Mouse (Mus musculus) heart, adult 2 months (tissue): ENCODE results near the gene Als2cr12. TPM values are rescaled to one million over a fixed set of nuclear protein-coding genes. Genes with fewer than 3 reads are reported as not detected.
A peak's percentile ranks its signal among the peaks of the same experiment; 100 is the strongest.

ENCODE experiments used
- DNase-seq, 2 experiments: peaks; one replicate each; pipeline ENCODE4 v3.0.0; 2021
- H3K27ac ChIP-seq: fragments of 200-600 bp; 2 replicates; pipeline ENCODE4 v1.8.1; 2022
- H3K27me3 ChIP-seq: fragments of 200-500 bp; 2 replicates; pipeline ENCODE4 v1.6.1; 2012; ENCODE audit warnings: mild to moderate bottlenecking, low read length, inconsistent platforms, mixed read lengths; ENCODE audit not compliant: control insufficient read depth, insufficient read depth
- H3K36me3 ChIP-seq: fragments of 200-500 bp; 2 replicates; pipeline ENCODE4 v1.6.1; 2012; ENCODE audit warnings: low read length, inconsistent platforms; ENCODE audit not compliant: control insufficient read depth, insufficient read depth
- H3K4me1 ChIP-seq: fragments of 200-500 bp; 2 replicates; pipeline ENCODE4 v1.6.1; 2011; ENCODE audit warnings: low read length; ENCODE audit not compliant: control insufficient read depth, insufficient read depth
- H3K4me3 ChIP-seq: fragments of 200-600 bp; 2 replicates; pipeline ENCODE4 v1.8.1; 2022
- H3K79me2 ChIP-seq: fragments of 200-500 bp; replicated peaks from 2 replicates; pipeline ENCODE4 v1.6.1; 2012; ENCODE audit warnings: mild to moderate bottlenecking, inconsistent platforms, low read length, moderate library complexity, mixed read lengths; ENCODE audit not compliant: control insufficient read depth, insufficient read depth
- H3K9ac ChIP-seq: fragments of 200-500 bp; 2 replicates; pipeline ENCODE4 v1.6.1; 2012; ENCODE audit warnings: low read depth, mild to moderate bottlenecking, control low read depth, inconsistent platforms, low read length, mixed read lengths
- CTCF ChIP-seq: fragments of 200-600 bp; IDR thresholded peaks from 2 replicates; pipeline ENCODE4 v1.8.1; 2022; ENCODE audit warnings: antibody characterized with exemption, mild to moderate bottlenecking, moderate library complexity
- EP300 ChIP-seq: fragments of 200-500 bp; IDR thresholded peaks from 2 replicates; pipeline ENCODE4 v1.6.1; 2011; ENCODE audit warnings: low read depth, low read length, control low read depth; ENCODE audit not compliant: insufficient read depth
- POLR2A ChIP-seq: fragments of 200-500 bp; IDR thresholded peaks from 2 replicates; pipeline ENCODE4 v1.6.1; 2011; ENCODE audit warnings: mild to moderate bottlenecking, low read depth, low read length, control low read depth; ENCODE audit not compliant: insufficient read depth
- WGBS: fragments of 180-500 bp; shearing (Covaris S2); methylation state at CpG from one replicate; pipeline ENCODE4 v1.1.7; 2018; 5-methylcytosine and 5-hydroxymethylcytosine counted together
- intact Hi-C: fragments of 180-260 bp; cut with DNase I; formaldehyde crosslinking; loops from one replicate; pipeline ENCODE4 v1.15.1; 2025
- polyA plus RNA-seq: library from polyadenylated mRNA; depleted of rRNA; stranded (reverse); fragments of >200 nt; gene quantifications from 2 replicates; pipeline ENCODE4 v1.2.3, GENCODE M21; 2012
- total RNA-seq, 2 experiments: library from RNA; stranded (reverse); gene quantifications; 2 replicates each; pipeline ENCODE4 v1.2.3; 2021

Als2cr12 gene
- total and polyA plus RNA-seq, 3 experiments: 0.49 TPM; not detected in 2

DNA sequence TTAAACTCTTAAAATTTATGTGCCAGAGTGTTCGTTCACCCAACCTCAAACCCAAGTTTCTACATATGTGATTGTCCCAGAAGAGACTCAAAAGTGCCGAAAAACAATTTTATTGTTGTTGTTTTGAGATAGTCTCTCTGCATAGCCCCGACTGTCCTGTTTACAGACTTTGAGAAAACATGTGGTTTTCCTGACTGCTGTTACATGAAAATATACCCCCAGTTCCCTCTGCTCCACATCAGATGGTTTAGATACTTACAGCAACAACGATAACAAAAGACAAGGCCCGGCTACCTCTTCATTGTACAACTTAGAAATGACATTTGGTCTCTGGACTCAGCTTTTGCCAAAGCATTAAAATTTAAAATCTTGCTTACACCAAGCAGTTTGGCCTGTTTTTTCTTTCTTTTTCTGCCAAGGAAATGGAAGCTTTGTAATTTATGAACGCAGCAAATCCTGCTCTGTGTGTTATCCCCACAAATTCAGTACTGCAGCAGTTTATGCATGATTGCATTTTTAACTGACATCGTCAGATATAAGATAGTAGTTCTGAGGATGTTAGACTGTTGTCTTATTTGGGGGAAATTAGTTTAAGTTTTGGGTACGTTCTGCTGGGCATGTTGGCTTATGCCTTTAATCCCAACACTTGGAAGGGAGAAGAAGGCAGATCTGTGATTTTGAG is 21.9 kb upstream of the Als2cr12 start:
- no peak overlapping the region for H3K9ac ChIP-seq
- 87% methylated on average over 8 of the region's 8 CpGs for whole genome bisulfite sequencing
- H3K27me3 ChIP-seq: no peaks in the 10 kb centered on the region
- no peak overlapping the region for H3K4me3 ChIP-seq
- no peaks in the 10 kb centered on the region for H3K79me2 ChIP-seq
- H3K36me3 ChIP-seq: peaks cover 59% of the 10 kb centered on the region
- intact Hi-C loops: no loop called here
- no peak for TF ChIP-seq POLR2A
- TF ChIP-seq EP300: no peak
- no peak for TF ChIP-seq CTCF
- no peak for DNase-seq
- H3K4me1 ChIP-seq: peaks cover 20% of the 10 kb centered on the region
- no peak overlapping the region for H3K27ac ChIP-seq

DNA sequence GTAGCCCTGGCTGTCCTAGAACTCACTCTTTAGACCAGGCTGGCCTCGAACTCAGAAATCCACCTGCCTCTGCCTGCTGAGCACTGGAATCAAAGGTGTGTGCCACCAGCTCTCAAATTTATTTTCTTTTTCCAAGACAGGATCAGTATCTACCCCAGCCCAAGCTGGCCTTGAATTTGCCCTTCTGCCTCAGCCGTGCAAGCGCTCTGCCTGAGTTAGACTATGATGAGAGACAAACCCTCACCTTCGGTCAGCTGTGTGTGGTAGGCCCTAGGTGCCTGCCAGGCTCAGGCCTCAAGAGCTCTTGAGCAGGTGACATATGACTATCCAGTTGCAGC is 21.1 kb upstream of the Als2cr12 start:
- peaks cover 14% of the 10 kb centered on the region for H3K4me1 ChIP-seq
- intact Hi-C loops: no loop called here
- H3K9ac ChIP-seq: no peak overlapping the region
- peak overlapping the region; percentile 56; the same call in 1 of the 2 replicates for H3K27ac ChIP-seq
- no peak for DNase-seq
- no peaks in the 10 kb centered on the region for H3K27me3 ChIP-seq
- H3K36me3 ChIP-seq: peaks cover 52% of the 10 kb centered on the region
- TF ChIP-seq POLR2A (no peak), CTCF (no peak), EP300 (no peak)
- WGBS: 82% methylated on average over 4 of the region's 4 CpGs
- H3K4me3 ChIP-seq: no peak overlapping the region
- no peaks in the 10 kb centered on the region for H3K79me2 ChIP-seq

DNA sequence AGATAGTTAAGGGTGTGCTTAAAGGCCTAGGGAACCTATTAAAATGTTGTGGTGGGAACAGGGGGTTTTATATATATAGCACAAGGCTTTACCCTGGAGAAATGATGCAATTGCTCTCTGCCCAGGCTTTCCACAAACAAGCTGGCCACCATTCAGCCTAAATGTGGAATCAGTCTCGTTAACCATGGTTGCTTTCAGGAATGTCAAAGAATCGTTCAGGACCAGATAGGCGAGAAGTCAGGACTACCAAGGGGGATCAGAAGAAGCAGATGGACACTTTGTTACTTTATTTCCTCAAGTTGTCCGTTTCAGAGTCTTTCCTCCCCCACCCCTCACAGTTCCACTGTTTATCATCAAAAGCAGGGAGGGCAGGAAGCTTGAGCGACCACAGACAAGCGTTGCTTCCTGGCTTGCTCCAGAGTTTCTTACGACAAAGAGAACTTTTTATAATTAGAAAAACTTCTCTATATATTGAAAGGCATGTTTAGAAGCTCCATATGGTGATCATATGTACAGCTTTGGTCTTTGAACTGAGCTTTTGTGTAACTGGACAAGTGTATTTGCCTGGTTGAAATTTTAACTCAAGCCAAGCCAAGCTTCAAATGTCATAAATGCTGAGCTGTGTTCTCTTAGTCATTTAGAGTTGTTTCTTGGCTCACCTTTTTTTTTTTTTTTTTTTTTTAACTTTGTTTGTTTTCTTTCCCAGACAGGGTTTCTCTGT is 20.5 kb upstream of the Als2cr12 start:
- WGBS: 15% methylated on average over 7 of the region's 7 CpGs
- Histone ChIP-seq H3K9ac (peak overlapping the region; percentile 41), H3K27me3 (no peaks in the 10 kb centered on the region), H3K4me3 (peak overlapping the region; percentile 22; the same call in 1 of the 2 replicates), H3K79me2 (no peaks in the 10 kb centered on the region), H3K36me3 (peaks cover 47% of the 10 kb centered on the region), H3K4me1 (peaks cover 12% of the 10 kb centered on the region), H3K27ac (peak overlapping the region; percentile 56)
- no peak for DNase-seq
- TF ChIP-seq POLR2A (0 out of 2 replicates have a peak, but pooled peaks have one; percentile 19), CTCF (no peak), EP300 (no peak)
- intact Hi-C loops: no loop called here

DNA sequence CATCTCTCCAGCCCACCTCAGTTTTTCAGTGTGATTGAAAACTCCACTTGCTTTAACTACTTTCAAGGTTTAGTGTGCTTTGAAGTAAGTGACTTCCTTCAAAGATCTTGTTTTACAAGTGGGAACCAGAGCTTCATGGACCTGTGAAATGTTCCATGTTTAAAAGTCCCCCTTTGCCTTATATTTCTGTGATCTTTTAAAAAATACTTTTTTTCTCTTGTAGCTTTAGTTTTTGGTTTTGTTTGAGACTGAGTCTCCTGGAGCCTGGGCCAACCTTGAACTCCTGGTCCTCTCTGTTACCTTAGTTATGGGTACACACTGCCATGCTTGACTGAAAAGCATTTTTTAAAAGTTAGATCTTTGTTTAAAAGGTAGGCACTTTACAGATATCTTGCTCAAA is 19.7 kb upstream of the Als2cr12 start:
- Histone ChIP-seq H3K27ac (peak overlapping the region; percentile 56), H3K79me2 (no peaks in the 10 kb centered on the region), H3K27me3 (no peaks in the 10 kb centered on the region), H3K4me3 (no peak overlapping the region), H3K9ac (no peak overlapping the region), H3K36me3 (peaks cover 46% of the 10 kb centered on the region), H3K4me1 (peaks cover 12% of the 10 kb centered on the region)
- no peak for DNase-seq
- intact Hi-C loops: no loop called here
- TF ChIP-seq EP300 (no peak), POLR2A (no peak), CTCF (no peak)

DNA sequence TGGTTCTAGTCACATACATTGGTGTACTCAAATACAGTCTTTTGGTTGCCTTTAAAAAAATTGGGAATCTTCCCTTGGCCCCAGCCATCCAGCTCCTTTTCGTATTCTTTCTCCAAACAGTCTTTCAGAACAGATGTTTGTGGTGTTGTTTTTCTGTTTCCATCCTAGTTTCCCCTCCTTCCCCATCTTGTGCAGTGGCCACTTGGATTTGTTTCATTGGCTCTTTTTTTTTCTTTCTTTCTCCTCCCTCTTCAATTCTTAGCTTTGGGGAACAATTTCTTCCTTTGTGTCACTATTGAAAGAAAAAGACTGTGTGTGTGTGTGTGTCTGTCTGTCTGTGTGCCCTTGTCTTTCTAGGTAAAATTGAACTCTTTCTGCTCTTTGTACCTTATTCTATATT is 18.6 kb upstream of the Als2cr12 start:
- Histone ChIP-seq H3K9ac (peak overlapping the region; percentile 28; the same call in 1 of the 2 replicates), H3K4me1 (peaks cover 9% of the 10 kb centered on the region), H3K36me3 (peaks cover 43% of the 10 kb centered on the region), H3K4me3 (peak overlapping the region; percentile 88), H3K27ac (peak overlapping the region; percentile 96), H3K79me2 (no peaks in the 10 kb centered on the region), H3K27me3 (no peaks in the 10 kb centered on the region)
- intact Hi-C loops: loop anchor here (5.0 kb wide), 2 partner anchors 127 to 258 kb away; partner anchors contain the start of genes Fam126b, Ndufb3, Stradb and Trak2
- no peak for TF ChIP-seq EP300
- no peak for TF ChIP-seq POLR2A
- 6% methylated on average over 1 of the region's 1 CpGs for WGBS
- no peak for DNase-seq

DNA sequence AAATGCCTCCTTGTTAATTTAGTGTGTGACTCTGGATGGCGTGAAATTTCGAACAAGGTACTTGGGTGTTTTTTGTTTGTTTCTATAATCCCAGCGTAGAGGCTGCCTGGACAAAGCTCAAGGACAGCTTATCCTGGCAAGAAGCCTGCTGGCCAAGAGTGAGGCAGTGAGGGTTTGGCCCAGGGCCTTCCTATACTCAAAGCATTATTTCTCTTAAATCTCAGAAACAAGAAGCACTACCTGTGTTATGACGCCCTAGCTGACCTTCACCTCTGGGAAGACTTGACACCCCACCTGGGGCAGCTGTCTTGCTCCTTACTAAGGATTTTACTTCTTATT is 18.1 kb upstream of the Als2cr12 start:
- peak overlapping the region; percentile 88 for H3K4me3 ChIP-seq
- peak; percentile 78 to 81 for DNase-seq
- H3K27ac ChIP-seq: peak overlapping the region; percentile 96
- 2% methylated on average over 4 of the region's 4 CpGs for whole genome bisulfite sequencing
- peaks cover 7% of the 10 kb centered on the region for H3K4me1 ChIP-seq
- H3K27me3 ChIP-seq: no peaks in the 10 kb centered on the region
- peaks cover 43% of the 10 kb centered on the region for H3K36me3 ChIP-seq
- intact Hi-C loops: loop anchor here (5.0 kb wide), 2 partner anchors 127 to 258 kb away; partner anchors contain the start of genes Fam126b, Ndufb3, Stradb and Trak2
- H3K9ac ChIP-seq: peak overlapping the region; percentile 92
- H3K79me2 ChIP-seq: no peaks in the 10 kb centered on the region
- TF ChIP-seq CTCF: no peak
- no peak for TF ChIP-seq POLR2A
- no peak for TF ChIP-seq EP300
